Mouse (Mus musculus) limb, embryonic 11.5 days (tissue): ENCODE measurements around the gene Gpc6. TPM values are rescaled to one million over a fixed set of nuclear protein-coding genes. Genes with fewer than 3 reads are reported as not detected.

Experiments used
- ATAC-seq: fragments of 200-750 bp; cut with Nextera tagmentation; 2 replicates; pipeline ENCODE4 v1.8.0; 2017; ENCODE audit warnings: low read depth; ENCODE audit not compliant: insufficient number of reproducible peaks, low FRiP score, low TSS enrichment
- DNase-seq: peaks from one replicate; pipeline ENCODE4 v3.0.0-alpha.2; 2015; ENCODE audit warnings: low spot score
- H3K27ac ChIP-seq: fragments of 300-500 bp; sonication (generic); replicated peaks from 2 replicates; pipeline ENCODE4 v1.5.1; 2014; ENCODE audit warnings: low read depth, mild to moderate bottlenecking, low read length
- H3K27me3 ChIP-seq: fragments of 300-500 bp; sonication (generic); 2 replicates; pipeline ENCODE4 v1.6.1; 2014; ENCODE audit warnings: mild to moderate bottlenecking, low read length, mixed read lengths; ENCODE audit not compliant: control insufficient read depth, insufficient read depth
- H3K36me3 ChIP-seq: fragments of 300-500 bp; sonication (generic); 2 replicates; pipeline ENCODE4 v1.6.1; 2014; ENCODE audit warnings: mild to moderate bottlenecking, low read length, moderate library complexity, mixed read lengths; ENCODE audit not compliant: control insufficient read depth, insufficient read depth
- H3K4me1 ChIP-seq: fragments of 300-500 bp; sonication (generic); 2 replicates; pipeline ENCODE4 v1.6.1; 2014; ENCODE audit warnings: low read length, mixed read lengths; ENCODE audit not compliant: control insufficient read depth, insufficient read depth
- H3K4me2 ChIP-seq: fragments of 300-500 bp; sonication (generic); 2 replicates; pipeline ENCODE4 v1.6.1; 2014; ENCODE audit warnings: low read depth, mild to moderate bottlenecking, moderate library complexity; ENCODE audit not compliant: severe bottlenecking
- H3K4me3 ChIP-seq: fragments of 300-500 bp; sonication (generic); 2 replicates; pipeline ENCODE4 v1.5.1; 2014; ENCODE audit warnings: low read depth, low read length
- H3K9ac ChIP-seq: fragments of 300-500 bp; sonication (generic); 2 replicates; pipeline ENCODE4 v1.6.1; 2014; ENCODE audit warnings: mild to moderate bottlenecking, low read length
- H3K9me3 ChIP-seq: fragments of 300-500 bp; sonication (generic); 2 replicates; pipeline ENCODE4 v1.6.1; 2016; ENCODE audit warnings: low read length; ENCODE audit not compliant: control insufficient read depth
- WGBS: fragments of 180-500 bp; shearing (Covaris S2); extraction: QIAGEN DNeasy Blood & Tissue Kit; methylation state at CpG from one replicate; pipeline ENCODE4 v1.1.7; 2014; 5-methylcytosine and 5-hydroxymethylcytosine counted together
- polyA plus RNA-seq: library from polyadenylated mRNA; unstranded; fragments of >200 nt; fragmentation: Nextera tagmentation; extraction: Ambion mirVana; gene quantifications from 2 replicates; pipeline ENCODE4 v1.2.1, GENCODE M21; 2014

Gpc6 gene
- polyA plus RNA-seq, 1 experiment from 2014 or later, result 39.1 TPM

GRCm38 (mm10) chr14:116975224-116975623 is 50.1 kb downstream of the Gpc6 start:
- Histone ChIP-seq H3K36me3 (no peaks in the 10 kb centered on the region), H3K9me3 (no peaks in the 10 kb centered on the region), H3K4me1 (no peaks in the 10 kb centered on the region), H3K27me3 (no peaks in the 10 kb centered on the region), H3K27ac (no peak overlapping the region), H3K4me3 (no peak overlapping the region), H3K9ac (no peak overlapping the region), H3K4me2 (no peak overlapping the region)
- no peak for ATAC-seq
- no peak for DNase-seq
- WGBS, result 81% methylated on average over 4 of the region's 4 CpGs

- H3K9ac ChIP-seq, result no peak overlapping the region
- no peaks in the 10 kb centered on the region for H3K27me3 ChIP-seq
- WGBS, result 79% methylated on average over 2 of the region's 2 CpGs
- DNase-seq (no peak), ATAC-seq (no peak)
- H3K4me2 ChIP-seq, result no peak overlapping the region
- no peaks in the 10 kb centered on the region for H3K36me3 ChIP-seq
- no peaks in the 10 kb centered on the region for H3K9me3 ChIP-seq
- no peaks in the 10 kb centered on the region for H3K4me1 ChIP-seq
- H3K4me3 ChIP-seq, result no peak overlapping the region
- H3K27ac ChIP-seq, result no peak overlapping the region
These were observed 52.1 kb downstream of the Gpc6 start for GRCm38 (mm10) chr14:116977259-116977658.

- 93% methylated on average over 10 of the region's 10 CpGs for WGBS
- Histone ChIP-seq H3K27ac (no peak overlapping the region), H3K4me3 (no peak overlapping the region), H3K4me2 (no peak overlapping the region), H3K9ac (no peak overlapping the region), H3K27me3 (no peaks in the 10 kb centered on the region), H3K36me3 (no peaks in the 10 kb centered on the region), H3K4me1 (no peaks in the 10 kb centered on the region), H3K9me3 (no peaks in the 10 kb centered on the region)
- ATAC-seq, result no peak
- DNase-seq, result no peak
These were observed 54.7 kb downstream of the Gpc6 start for GRCm38 (mm10) chr14:116979714-116980382.

- Histone ChIP-seq H3K27ac (no peak overlapping the region), H3K9ac (no peak overlapping the region), H3K27me3 (no peaks in the 10 kb centered on the region), H3K4me2 (no peak overlapping the region), H3K9me3 (no peaks in the 10 kb centered on the region), H3K4me1 (no peaks in the 10 kb centered on the region), H3K4me3 (no peak overlapping the region), H3K36me3 (no peaks in the 10 kb centered on the region)
- 88% methylated on average over 4 of the region's 4 CpGs for WGBS
- ATAC-seq (no peak), DNase-seq (no peak)
These were observed 56.6 kb downstream of the Gpc6 start for GRCm38 (mm10) chr14:116981711-116982110.

- Histone ChIP-seq H3K36me3 (peaks cover 2% of the 10 kb centered on the region; the same call in 1 of the 2 replicates), H3K27me3 (no peaks in the 10 kb centered on the region), H3K4me1 (no peaks in the 10 kb centered on the region), H3K4me3 (no peak overlapping the region), H3K9me3 (no peaks in the 10 kb centered on the region), H3K27ac (no peak overlapping the region), H3K9ac (no peak overlapping the region), H3K4me2 (no peak overlapping the region)
- WGBS, result 80% methylated on average over 3 of the region's 3 CpGs
- ATAC-seq, result no peak
- DNase-seq, result no peak
These were observed 62.2 kb downstream of the Gpc6 start for GRCm38 (mm10) chr14:116987341-116987740.

GRCm38 (mm10) chr14:117000376-117000775 is 75.3 kb downstream of the Gpc6 start:
- ATAC-seq (no peak), DNase-seq (no peak)
- Histone ChIP-seq H3K27me3 (no peaks in the 10 kb centered on the region), H3K4me3 (no peak overlapping the region), H3K27ac (no peak overlapping the region), H3K9ac (no peak overlapping the region), H3K9me3 (no peaks in the 10 kb centered on the region), H3K4me2 (no peak overlapping the region), H3K36me3 (no peaks in the 10 kb centered on the region), H3K4me1 (no peaks in the 10 kb centered on the region)
- 84% methylated on average over 1 of the region's 1 CpGs for WGBS

- Histone ChIP-seq H3K27ac (no peak overlapping the region), H3K27me3 (no peaks in the 10 kb centered on the region), H3K9me3 (no peaks in the 10 kb centered on the region), H3K4me2 (no peak overlapping the region), H3K9ac (no peak overlapping the region), H3K36me3 (no peaks in the 10 kb centered on the region), H3K4me1 (no peaks in the 10 kb centered on the region), H3K4me3 (no peak overlapping the region)
- WGBS, result 79% methylated on average over 8 of the region's 8 CpGs
- DNase-seq (no peak), ATAC-seq (no peak)
These were observed 77.2 kb downstream of the Gpc6 start for GRCm38 (mm10) chr14:117002313-117002712.

- Histone ChIP-seq H3K4me3 (no peak overlapping the region), H3K9me3 (no peaks in the 10 kb centered on the region), H3K4me1 (0 out of 2 replicates have a peak, but pooled peaks cover 2% of the 10 kb centered on the region), H3K27me3 (no peaks in the 10 kb centered on the region), H3K4me2 (no peak overlapping the region), H3K36me3 (no peaks in the 10 kb centered on the region), H3K9ac (no peak overlapping the region), H3K27ac (no peak overlapping the region; the same call in 1 of the 2 replicates)
- DNase-seq, result no peak
- ATAC-seq, result no peak
- WGBS, result 19% methylated on average over 3 of the region's 3 CpGs
These were observed 83.7 kb downstream of the Gpc6 start for GRCm38 (mm10) chr14:117008781-117009180.

GRCm38 (mm10) chr14:117012969-117013368 is 87.9 kb downstream of the Gpc6 start:
- Histone ChIP-seq H3K4me3 (no peak overlapping the region), H3K9ac (no peak overlapping the region), H3K27me3 (no peaks in the 10 kb centered on the region), H3K9me3 (no peaks in the 10 kb centered on the region), H3K4me1 (0 out of 2 replicates have a peak, but pooled peaks cover 2% of the 10 kb centered on the region), H3K27ac (no peak overlapping the region), H3K36me3 (no peaks in the 10 kb centered on the region), H3K4me2 (no peak overlapping the region)
- DNase-seq (no peak), ATAC-seq (no peak)
- 23% methylated on average over 1 of the region's 1 CpGs for WGBS
